Mouse (Mus musculus) lung, postnatal 14 days (tissue): ENCODE measurements at regions not wholly inside any gene's neighbourhood (a gene's known extent, or its start where the extent isn't known, plus 50 kb on each side); places are given as distances from the start of the nearest gene placed in this dataset.
A peak's percentile ranks its signal among the peaks of the same experiment; 100 is the strongest.

ENCODE experiments used
- DNase-seq: peaks from one replicate; pipeline ENCODE4 v3.0.0; 2021

- DNase-seq: no peak
Measured at GRCm38 (mm10) chr11:64801351-64801750, 177.5 kb upstream of the Elac2 start.

- DNase-seq: no peak
Measured at GRCm38 (mm10) chr11:64805567-64805966, 173.3 kb upstream of the Elac2 start.

- DNase-seq: no peak
Measured at GRCm38 (mm10) chr11:64812408-64812807, 166.4 kb upstream of the Elac2 start.

- no peak for DNase-seq
Measured at GRCm38 (mm10) chr11:64829429-64829828, 149.4 kb upstream of the Elac2 start.

- DNase-seq: no peak
Measured at GRCm38 (mm10) chr11:64832453-64832852, 146.4 kb upstream of the Elac2 start.

- no peak for DNase-seq
Measured at GRCm38 (mm10) chr11:64833786-64834185, 145.1 kb upstream of the Elac2 start.

GRCm38 (mm10) chr11:64836771-64837170, 142.1 kb upstream of the Elac2 start:
- DNase-seq: no peak

GRCm38 (mm10) chr11:64841092-64841491, 137.7 kb upstream of the Elac2 start:
- DNase-seq: no peak

- DNase-seq: no peak
Measured at GRCm38 (mm10) chr11:64842775-64843530, 135.9 kb upstream of the Elac2 start.

GRCm38 (mm10) chr11:64846577-64847147, 132.2 kb upstream of the Elac2 start:
- DNase-seq: no peak

- DNase-seq: no peak
Measured at GRCm38 (mm10) chr11:64859636-64860035, 119.2 kb upstream of the Elac2 start.

GRCm38 (mm10) chr11:64880674-64881073, 98.2 kb upstream of the Elac2 start:
- no peak for DNase-seq

GRCm38 (mm10) chr11:64884518-64884917, 94.3 kb upstream of the Elac2 start:
- no peak for DNase-seq

- DNase-seq: no peak
Measured at GRCm38 (mm10) chr11:64889335-64890020, 89.4 kb upstream of the Elac2 start.

GRCm38 (mm10) chr11:64890776-64891175, 88.1 kb upstream of the Elac2 start:
- DNase-seq: peak; percentile 32

- no peak for DNase-seq
Measured at GRCm38 (mm10) chr11:64895804-64896466, 82.9 kb upstream of the Elac2 start.

GRCm38 (mm10) chr11:64898758-64899586, 79.9 kb upstream of the Elac2 start:
- peak; percentile 77 for DNase-seq

- no peak for DNase-seq
Measured at GRCm38 (mm10) chr11:64899587-64900278, 79.1 kb upstream of the Elac2 start.

- DNase-seq: no peak
Measured at GRCm38 (mm10) chr11:64916783-64917182, 62.1 kb upstream of the Elac2 start.

GRCm38 (mm10) chr11:64917301-64917700, 61.5 kb upstream of the Elac2 start:
- DNase-seq: no peak

- no peak for DNase-seq
Measured at GRCm38 (mm10) chr11:64924989-64925388, 53.8 kb upstream of the Elac2 start.

- DNase-seq: peak; percentile 8
Measured at GRCm38 (mm10) chr11:64925970-64926369, 52.9 kb upstream of the Elac2 start.
